Mouse (Mus musculus) kidney, embryonic 16.5 days (tissue): Measurements from ENCODE around the gene Rgs9. TPM values are rescaled to one million over a fixed set of nuclear protein-coding genes. Genes with fewer than 3 reads are reported as not detected.
"Not testable (repeated sequence)": the region's sequence is repeated elsewhere in the genome, so short reads cannot be mapped to it uniquely, and the experiment has no call there.

Experiments
- ATAC-seq: fragments of 200-750 bp; cut with Nextera tagmentation; 2 replicates; pipeline ENCODE4 v1.8.0; 2017; ENCODE audit warnings: moderate TSS enrichment; ENCODE audit not compliant: low FRiP score, low TSS enrichment
- H3K27ac ChIP-seq: fragments of 300-500 bp; sonication (generic); 2 replicates; pipeline ENCODE4 v1.5.1; 2014; ENCODE audit warnings: low read length
- H3K27me3 ChIP-seq: fragments of 300-500 bp; sonication (generic); 2 replicates; pipeline ENCODE4 v1.6.1; 2014; ENCODE audit warnings: low read length, control low read depth, mixed read lengths; ENCODE audit not compliant: insufficient read depth
- H3K36me3 ChIP-seq: fragments of 300-500 bp; sonication (generic); 2 replicates; pipeline ENCODE4 v1.6.1; 2014; ENCODE audit warnings: low read length, control low read depth, mixed read lengths; ENCODE audit not compliant: insufficient read depth
- H3K4me1 ChIP-seq: fragments of 300-500 bp; sonication (generic); 2 replicates; pipeline ENCODE4 v1.6.1; 2014; ENCODE audit warnings: low read length, control low read depth, mixed read lengths; ENCODE audit not compliant: insufficient read depth
- H3K4me2 ChIP-seq: fragments of 300-500 bp; sonication (generic); replicated peaks from 2 replicates; pipeline ENCODE4 v1.6.1; 2014; ENCODE audit warnings: low read depth, low read length
- H3K4me3 ChIP-seq: fragments of 300-500 bp; sonication (generic); 2 replicates; pipeline ENCODE4 v1.5.1; 2014; ENCODE audit warnings: mild to moderate bottlenecking, low read length
- H3K9ac ChIP-seq: fragments of 300-500 bp; sonication (generic); replicated peaks from 2 replicates; pipeline ENCODE4 v1.6.1; 2014; ENCODE audit warnings: low read length
- H3K9me3 ChIP-seq: fragments of 300-500 bp; sonication (generic); 2 replicates; pipeline ENCODE4 v1.6.1; 2016; ENCODE audit warnings: low read length, control low read depth
- WGBS: fragments of 180-500 bp; shearing (Covaris S2); extraction: QIAGEN DNeasy Blood & Tissue Kit; methylation state at CpG from one replicate; pipeline ENCODE4 v1.1.7; 2014; 5-methylcytosine and 5-hydroxymethylcytosine counted together
- polyA plus RNA-seq: library from polyadenylated mRNA; unstranded; fragments of >200 nt; fragmentation: Nextera tagmentation; extraction: Ambion mirVana; gene quantifications from 2 replicates; pipeline ENCODE4 v1.2.1, GENCODE M21; 2015

Gene Rgs9
- 1.2 and 1.9 TPM in 2 replicates for polyA plus RNA-seq

DNA sequence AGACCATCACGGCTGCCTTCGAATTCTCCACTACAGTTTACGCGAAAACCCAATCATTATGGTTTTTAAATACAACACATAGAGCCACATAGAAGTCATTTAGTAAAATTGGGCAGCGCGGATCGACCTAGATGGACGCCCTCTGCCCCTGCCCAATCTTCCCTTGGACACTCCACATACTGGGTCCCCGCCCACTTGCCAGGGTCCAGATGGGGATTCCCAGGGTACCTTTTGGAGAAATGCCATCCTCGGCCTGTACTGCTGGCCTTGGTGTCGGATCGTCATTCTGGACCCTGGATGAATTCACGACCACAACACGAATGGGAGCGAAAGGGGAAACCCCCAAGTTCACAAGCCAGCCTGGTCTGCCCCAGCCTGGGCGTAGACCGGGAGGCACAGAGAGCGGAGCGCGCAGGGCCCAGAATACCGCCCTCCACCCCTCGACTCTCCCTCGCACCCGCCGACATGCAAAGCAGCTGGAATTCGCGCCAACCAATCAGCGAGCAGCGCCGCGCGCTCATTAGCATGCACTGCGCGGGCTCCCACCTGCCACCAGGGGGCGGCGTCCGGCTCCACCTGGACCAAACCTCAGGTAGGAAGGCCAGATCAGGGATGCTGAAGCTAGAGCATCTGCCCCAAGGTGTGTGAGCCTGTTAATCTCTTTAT is at the start of gene Rgs9:
Gene Rgs9, minus strand, starts transcription at position 420 of the 666 bp plus-strand sequence.
- peak; percentile 96 for ATAC-seq
- Histone ChIP-seq H3K27me3 (no peaks in the 10 kb centered on the region), H3K4me3 (peak within 1 kb of the TSS; percentile 51), H3K9ac (peak within 1 kb of the TSS; percentile 67), H3K4me2 (peak within 1 kb of the TSS; percentile 88), H3K27ac (no peak within 1 kb of the TSS), H3K36me3 (no peaks in the 10 kb centered on the region), H3K4me1 (peaks cover 7% of the 10 kb centered on the region), H3K9me3 (no peaks in the 10 kb centered on the region)
- 3% methylated on average over 37 of the region's 37 CpGs for WGBS

DNA sequence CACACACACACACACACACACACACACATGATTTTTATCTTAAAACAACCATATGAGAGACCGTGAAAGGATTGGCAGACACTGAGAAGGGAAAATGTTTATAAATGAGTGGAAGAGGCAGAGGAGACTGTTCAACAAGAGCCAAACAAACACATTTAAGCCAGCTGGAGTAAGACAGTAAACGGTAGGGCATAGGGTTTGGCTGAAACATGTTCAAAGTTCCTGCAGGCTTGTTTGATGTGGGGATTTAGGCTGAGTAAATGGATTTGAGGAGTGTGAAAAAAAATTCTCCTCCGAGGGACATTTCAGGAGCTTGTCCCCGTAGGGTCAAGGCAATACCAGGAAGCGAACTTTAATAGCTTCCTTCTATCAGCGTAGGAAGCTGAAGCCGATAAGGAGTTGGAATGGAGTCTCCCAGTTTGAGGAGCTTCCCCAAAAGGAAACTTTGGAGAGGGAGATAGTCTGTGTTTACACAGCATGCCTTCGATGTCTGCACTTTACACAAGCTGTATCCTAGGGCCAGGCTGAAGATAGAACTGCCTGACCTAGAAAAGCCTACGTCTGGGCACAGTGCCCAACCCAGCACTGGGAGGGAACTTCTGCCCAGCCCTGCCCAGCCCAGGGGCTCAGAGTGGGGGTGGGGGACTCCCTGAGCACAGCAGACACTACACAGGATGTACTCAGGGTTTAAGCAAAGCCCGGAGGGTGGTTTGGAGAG is 49.5 kb upstream of the Rgs9 start:
- 54% methylated on average over 10 of the region's 10 CpGs for WGBS
- ATAC-seq: peak; percentile 66
- Histone ChIP-seq H3K27me3 (no peaks in the 10 kb centered on the region), H3K9me3 (no peaks in the 10 kb centered on the region), H3K4me3 (no peak overlapping the region), H3K36me3 (no peaks in the 10 kb centered on the region), H3K27ac (peak overlapping the region; percentile 23; the same call in 1 of the 2 replicates), H3K4me2 (no peak overlapping the region), H3K4me1 (peaks cover 28% of the 10 kb centered on the region), H3K9ac (no peak overlapping the region)

DNA sequence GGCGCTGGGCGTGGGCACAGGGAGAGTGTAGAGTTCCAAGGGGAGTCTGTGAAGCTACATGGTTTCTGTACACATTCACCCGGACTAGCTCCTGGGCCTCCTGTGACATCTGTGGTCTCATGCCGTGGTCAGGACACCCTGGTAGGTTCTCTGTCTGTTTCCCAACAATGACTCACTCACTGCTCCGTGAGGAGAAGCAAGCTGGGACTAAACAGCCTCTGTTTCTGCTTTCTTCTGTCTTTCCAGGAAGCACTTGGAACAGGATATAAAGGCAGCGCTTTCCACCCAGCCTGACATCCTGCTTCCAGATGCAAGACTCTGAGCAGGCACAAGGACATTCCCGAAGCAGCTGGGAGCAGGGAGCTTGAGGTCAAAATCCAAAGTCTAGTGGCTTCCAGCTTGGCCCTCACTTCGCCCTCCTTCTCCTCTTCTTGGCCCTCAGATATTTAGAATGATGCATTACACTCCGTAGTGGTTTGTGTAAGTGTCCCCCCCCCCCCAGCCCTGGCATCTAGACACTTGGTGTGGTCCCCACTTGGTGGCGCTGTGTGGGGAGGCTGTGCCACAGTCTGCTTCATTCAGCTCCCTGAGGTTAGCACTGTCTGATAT is 46.2 kb upstream of the Rgs9 start:
- Histone ChIP-seq H3K4me3 (no peak overlapping the region), H3K9me3 (no peaks in the 10 kb centered on the region), H3K27ac (peak overlapping the region; percentile 65; the same call in 1 of the 2 replicates), H3K36me3 (no peaks in the 10 kb centered on the region), H3K27me3 (no peaks in the 10 kb centered on the region), H3K4me2 (0 out of 2 replicates have a peak overlapping the region, but pooled peaks have one; percentile 15), H3K4me1 (peaks cover 28% of the 10 kb centered on the region), H3K9ac (0 out of 2 replicates have a peak overlapping the region, but pooled peaks have one; percentile 31)
- peak; percentile 46; the same call in 1 of the 2 replicates for ATAC-seq
- WGBS: 32% methylated on average over 10 of the region's 10 CpGs

DNA sequence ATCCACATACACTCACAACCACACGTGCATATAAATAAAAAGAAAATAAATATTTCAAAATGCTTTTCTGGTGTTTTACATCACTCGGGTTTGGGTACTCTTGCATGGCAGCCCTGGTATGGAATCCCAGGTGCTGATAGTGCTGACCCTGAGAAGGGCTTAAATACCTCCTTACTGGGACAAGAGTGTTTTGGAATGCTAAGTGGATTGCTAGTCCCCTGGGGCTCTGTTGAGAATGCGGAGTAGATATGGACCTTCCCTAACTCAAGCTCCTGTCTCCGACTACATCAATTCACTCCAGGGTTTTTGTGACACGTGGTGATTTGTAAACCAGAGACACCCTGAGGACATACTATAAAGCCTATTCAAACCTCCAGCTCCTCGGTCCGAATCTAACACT is 45.6 kb upstream of the Rgs9 start:
- H3K4me2 ChIP-seq: 0 out of 2 replicates have a peak overlapping the region, but pooled peaks have one; percentile 15
- H3K9me3 ChIP-seq: no peaks in the 10 kb centered on the region
- ATAC-seq: no peak
- 0 out of 2 replicates have a peak overlapping the region, but pooled peaks have one; percentile 31 for H3K9ac ChIP-seq
- 39% methylated on average over 7 of the region's 7 CpGs for WGBS
- H3K36me3 ChIP-seq: no peaks in the 10 kb centered on the region
- H3K4me1 ChIP-seq: peaks cover 26% of the 10 kb centered on the region
- H3K27me3 ChIP-seq: no peaks in the 10 kb centered on the region
- no peak overlapping the region for H3K4me3 ChIP-seq
- peak overlapping the region; percentile 65; the same call in 1 of the 2 replicates for H3K27ac ChIP-seq

DNA sequence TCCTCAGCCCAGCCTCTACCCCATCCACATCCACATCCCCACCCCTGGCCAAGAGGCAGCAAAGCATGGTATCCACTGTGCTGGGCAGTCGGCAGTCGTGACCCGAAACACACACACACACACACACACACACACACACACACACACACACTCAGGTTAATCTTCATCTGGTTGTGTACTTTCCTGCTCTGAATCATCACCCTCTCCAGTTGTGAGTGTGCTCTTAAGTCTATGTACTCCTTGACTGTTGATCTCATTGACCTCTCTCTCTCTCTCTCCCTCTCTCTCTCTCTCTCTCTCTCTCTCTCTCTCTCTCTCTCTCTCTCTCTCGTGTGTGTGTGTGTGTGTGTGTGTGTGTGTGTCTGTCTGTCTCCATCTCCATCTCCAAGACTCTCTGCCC is 44.7 kb upstream of the Rgs9 start:
- 79% methylated on average over 3 of the region's 4 CpGs for WGBS
- H3K27ac ChIP-seq, H3K36me3 ChIP-seq, H3K9ac ChIP-seq, H3K9me3 ChIP-seq, ATAC-seq, H3K27me3 ChIP-seq, H3K4me3 ChIP-seq, H3K4me2 ChIP-seq: not testable (repeated sequence)
- H3K4me1 ChIP-seq: peaks cover 18% of the 10 kb centered on the region

DNA sequence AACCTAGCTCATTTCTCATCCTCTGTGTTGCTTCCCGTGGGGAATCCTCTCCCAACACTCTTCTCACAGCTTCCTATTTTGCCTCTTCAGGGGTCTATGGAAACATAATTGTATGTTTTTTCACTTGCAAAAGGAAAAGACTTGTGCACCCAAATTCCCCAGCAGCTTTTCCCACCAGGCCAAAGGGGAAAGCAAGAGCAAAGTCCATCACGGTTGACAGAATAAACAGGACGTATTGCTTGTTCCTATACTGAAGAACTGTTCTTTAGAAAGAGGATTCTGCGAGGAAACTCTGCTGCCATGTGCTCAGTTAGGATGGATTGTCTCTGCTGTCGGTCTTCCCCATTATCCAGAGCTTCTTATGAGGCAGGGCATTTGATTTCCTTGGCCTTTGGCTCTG is 42.6 kb upstream of the Rgs9 start:
- Histone ChIP-seq H3K9ac (no peak overlapping the region), H3K9me3 (no peaks in the 10 kb centered on the region), H3K36me3 (no peaks in the 10 kb centered on the region), H3K27ac (no peak overlapping the region), H3K4me3 (no peak overlapping the region), H3K4me2 (no peak overlapping the region), H3K27me3 (no peaks in the 10 kb centered on the region), H3K4me1 (peaks cover 10% of the 10 kb centered on the region)
- 57% methylated on average over 5 of the region's 5 CpGs for WGBS
- ATAC-seq: no peak

DNA sequence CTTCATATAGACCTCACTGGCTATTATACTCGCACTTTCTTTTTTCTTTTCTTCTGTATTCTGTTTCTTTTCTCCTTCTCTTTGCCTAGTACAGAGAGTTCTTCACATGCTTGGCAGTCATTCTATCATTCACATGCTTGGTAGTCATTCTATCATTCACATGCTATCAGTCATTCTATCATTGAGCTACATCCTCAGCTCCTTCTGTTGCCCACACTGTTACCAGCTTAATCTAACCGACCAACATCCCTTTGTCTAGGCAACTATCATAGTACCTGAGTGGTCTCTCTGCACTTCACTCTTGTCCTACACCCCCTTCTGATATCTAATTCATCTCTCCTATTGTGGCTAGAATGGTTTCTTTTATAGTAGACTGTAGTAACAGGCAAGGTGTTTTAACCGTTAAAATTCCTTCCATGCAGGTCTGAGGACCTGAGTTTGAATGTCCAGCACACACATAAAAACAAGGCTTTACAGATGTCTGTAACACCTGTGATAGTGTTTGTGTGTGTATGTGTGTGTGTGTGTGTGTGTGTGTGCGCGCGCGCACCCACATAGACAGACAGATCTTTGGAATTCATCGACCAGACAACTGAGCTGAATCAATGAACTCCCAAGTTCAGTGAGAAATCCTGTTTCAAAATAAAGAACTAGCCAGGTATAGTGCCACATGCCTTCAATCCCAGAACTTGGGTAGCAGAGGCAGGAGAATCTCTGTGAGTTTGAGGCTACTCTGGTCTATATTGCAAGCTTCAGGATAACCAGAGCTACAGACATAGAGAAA is 41.4 kb upstream of the Rgs9 start:
- no peak for ATAC-seq
- H3K4me3 ChIP-seq: no peak overlapping the region
- no peaks in the 10 kb centered on the region for H3K9me3 ChIP-seq
- 97% methylated on average over 8 of the region's 8 CpGs for WGBS
- H3K27me3 ChIP-seq: no peaks in the 10 kb centered on the region
- H3K4me2 ChIP-seq: no peak overlapping the region
- no peak overlapping the region for H3K27ac ChIP-seq
- no peak overlapping the region for H3K9ac ChIP-seq
- no peaks in the 10 kb centered on the region for H3K36me3 ChIP-seq
- H3K4me1 ChIP-seq: peaks cover 8% of the 10 kb centered on the region

DNA sequence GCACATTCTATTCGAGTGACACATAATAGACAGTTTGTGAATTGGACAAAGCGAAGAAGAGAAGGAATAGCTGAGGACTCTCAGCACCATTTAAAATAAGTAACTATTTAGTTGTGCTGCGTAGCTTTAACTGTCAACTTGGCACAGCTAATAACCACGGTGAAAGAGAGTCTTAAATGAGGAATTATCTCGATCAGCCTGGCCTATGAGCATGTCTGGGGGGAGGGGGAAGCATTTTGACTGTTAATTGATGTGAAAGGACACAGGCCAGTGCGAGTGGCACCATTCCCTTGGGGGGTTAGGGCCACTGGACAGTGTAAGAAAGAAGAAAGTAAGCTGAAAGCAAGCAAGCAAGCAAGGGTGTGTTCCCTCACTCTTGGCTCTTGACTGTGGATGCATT is 38.0 kb upstream of the Rgs9 start:
- Histone ChIP-seq H3K4me1 (peaks cover 4% of the 10 kb centered on the region; the same call in 1 of the 2 replicates), H3K36me3 (no peaks in the 10 kb centered on the region), H3K9me3 (no peaks in the 10 kb centered on the region), H3K4me3 (no peak overlapping the region), H3K4me2 (no peak overlapping the region), H3K9ac (no peak overlapping the region), H3K27ac (no peak overlapping the region), H3K27me3 (no peaks in the 10 kb centered on the region)
- 61% methylated on average over 6 of the region's 6 CpGs for WGBS
- no peak for ATAC-seq

DNA sequence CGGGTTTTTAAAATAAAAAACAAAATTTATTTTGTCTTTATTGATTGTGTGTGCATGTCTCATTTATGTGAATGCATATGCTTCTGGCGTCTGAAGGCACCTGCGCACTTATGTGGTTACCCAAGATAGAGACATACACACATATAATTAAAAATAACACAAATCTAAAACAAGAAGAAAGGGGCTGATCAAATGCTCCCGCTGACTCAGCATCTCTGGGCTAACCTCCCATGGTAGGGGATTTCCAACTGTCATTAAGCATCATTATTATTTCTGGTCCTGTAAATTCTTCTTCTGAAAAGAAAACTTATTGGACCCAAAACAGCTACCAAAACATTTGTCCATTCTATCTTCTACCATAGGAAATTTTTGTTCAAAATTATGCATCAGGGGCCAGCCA is 36.8 kb upstream of the Rgs9 start:
- H3K4me1 ChIP-seq: peaks cover 4% of the 10 kb centered on the region; the same call in 1 of the 2 replicates
- H3K4me2 ChIP-seq: no peak overlapping the region
- no peak overlapping the region for H3K27ac ChIP-seq
- H3K9me3 ChIP-seq: no peaks in the 10 kb centered on the region
- no peaks in the 10 kb centered on the region for H3K27me3 ChIP-seq
- ATAC-seq: no peak
- 90% methylated on average over 4 of the region's 4 CpGs for WGBS
- no peaks in the 10 kb centered on the region for H3K36me3 ChIP-seq
- H3K4me3 ChIP-seq: no peak overlapping the region
- no peak overlapping the region for H3K9ac ChIP-seq
